Mouse (Mus musculus) brain, embryonic 14.5 days (tissue): ENCODE measurements around the gene Xlr5c. TPM values are rescaled to one million over a fixed set of nuclear protein-coding genes. Genes with fewer than 3 reads are reported as not detected.
"Not testable (repeated sequence)": the region's sequence is repeated elsewhere in the genome, so short reads cannot be mapped to it uniquely, and the experiment has no call there.

ENCODE experiments used
- DNase-seq: peaks from one replicate; pipeline ENCODE4 v3.0.0-alpha.2; 2011; ENCODE audit warnings: low read depth
- CTCF ChIP-seq: fragments of 200-500 bp; IDR thresholded peaks from 2 replicates; pipeline ENCODE4 v1.5.1; 2012; ENCODE audit warnings: inconsistent platforms, mild to moderate bottlenecking, moderate library complexity, borderline replicate concordance; ENCODE audit not compliant: insufficient read depth, insufficient read length; ENCODE audit errors: extremely low read depth
- POLR2A ChIP-seq: fragments of 200-500 bp; IDR thresholded peaks from 2 replicates; pipeline ENCODE4 v1.6.1; 2012; ENCODE audit warnings: mild to moderate bottlenecking, inconsistent platforms, borderline replicate concordance; ENCODE audit not compliant: poor library complexity, insufficient read depth, insufficient read length, severe bottlenecking; ENCODE audit errors: extremely low read depth
- polyA plus RNA-seq: library from polyadenylated mRNA; depleted of rRNA; stranded (reverse); fragments of >200 nt; gene quantifications from 2 replicates; pipeline ENCODE4 v1.2.3, GENCODE M21; 2012; rRNA removed

The Xlr5c gene
- not detected in 2 replicates for polyA plus RNA-seq

- not testable (repeated sequence) for DNase-seq
Measured at GRCm38 (mm10) chrX:73292876-73293275, at the start of gene Xlr5c, which contains the start of gene Xlr5a. Gene Xlr5c, minus strand, starts transcription at chrX:73292976. Gene Xlr5a, minus strand, starts transcription at chrX:73292976.

DNA sequence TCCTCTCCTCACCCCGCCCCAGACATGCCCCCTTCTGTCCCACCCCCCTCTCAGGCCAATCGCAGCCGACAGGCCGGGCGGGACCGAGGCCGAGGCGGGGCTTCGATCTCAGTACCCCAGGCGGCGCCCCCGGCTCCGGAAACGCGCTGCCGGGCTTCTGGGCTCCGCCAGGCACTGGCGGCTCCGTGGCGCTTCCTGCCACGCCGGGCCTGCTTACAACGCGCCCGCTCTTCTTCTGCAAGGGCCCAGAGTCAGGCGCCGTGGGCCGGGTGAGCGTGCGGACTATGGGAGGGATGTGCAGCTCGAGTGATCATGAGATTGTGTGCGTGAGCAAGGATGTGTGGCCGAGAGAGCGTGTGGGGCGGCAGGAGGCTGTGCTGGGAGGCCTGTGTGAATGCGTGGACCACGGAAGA, 49.7 kb upstream of the Xlr5c start, which contains the start of gene Zfp275:
Gene Zfp275 (plus strand): TSS at position 139 of the 413 bp plus-strand sequence.
- TF ChIP-seq CTCF (no peak), POLR2A (peak; percentile 67)
- peak; percentile 89 for DNase-seq

DNA sequence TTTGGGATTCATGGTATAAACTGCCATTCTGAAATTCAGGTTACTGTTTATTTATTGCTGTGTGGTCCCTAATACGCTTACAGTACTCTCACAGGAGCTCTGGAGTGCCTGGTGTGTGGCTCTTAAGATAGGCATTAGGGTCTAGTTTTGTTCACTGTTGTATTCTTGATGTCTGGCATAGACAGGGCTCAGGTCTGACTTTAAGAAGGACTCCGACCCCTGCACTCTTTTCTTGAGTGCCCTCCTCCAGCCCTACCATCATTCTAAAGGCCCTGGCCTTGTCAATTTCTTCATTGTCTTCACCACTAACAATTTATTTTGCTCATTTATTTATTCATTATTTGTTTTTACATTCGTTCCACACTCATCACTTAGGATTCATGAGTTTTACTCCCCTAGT, 49.3 kb upstream of the Xlr5c start:
- TF ChIP-seq POLR2A (no peak), CTCF (no peak)
- DNase-seq = no peak

DNA sequence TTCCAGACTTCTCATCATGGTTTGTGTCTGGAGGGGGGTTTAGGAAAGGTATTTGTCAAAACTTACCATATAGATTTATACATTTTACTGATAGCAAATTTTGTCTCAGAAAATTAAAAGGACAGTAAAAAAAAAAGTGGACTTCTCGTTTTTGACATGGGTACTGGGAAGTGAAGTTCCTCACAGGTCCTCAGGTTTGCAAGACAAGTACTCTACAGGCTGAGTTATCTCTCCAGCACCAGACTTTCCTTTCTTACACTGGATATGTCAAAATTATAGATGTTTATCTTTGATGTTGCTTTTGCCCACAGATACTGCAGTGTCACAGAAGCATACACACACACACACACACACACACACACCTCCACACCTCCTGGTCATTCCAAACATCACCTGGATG, 48.7 kb upstream of the Xlr5c start:
- no peak for DNase-seq
- no peak for TF ChIP-seq CTCF
- no peak for TF ChIP-seq POLR2A

DNA sequence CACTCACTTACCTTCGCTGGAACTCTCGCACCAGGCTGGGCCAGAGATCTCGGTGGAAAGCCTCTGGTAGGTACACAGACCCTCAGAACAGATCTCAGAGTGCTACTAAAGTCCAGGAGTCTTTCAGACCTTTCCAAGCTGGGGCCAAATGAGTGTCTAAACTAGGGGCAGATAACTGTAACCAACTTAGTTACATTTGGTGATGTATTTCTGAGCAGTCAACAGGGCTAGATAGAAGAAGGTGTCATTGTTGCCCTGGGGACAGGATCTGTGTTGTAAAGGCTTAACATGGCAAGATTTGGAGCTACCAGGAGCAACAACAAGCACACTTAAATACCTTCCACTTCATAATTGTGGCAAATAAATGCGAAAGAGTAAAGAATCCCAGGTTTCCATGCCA, 44.0 kb upstream of the Xlr5c start, which contains the start of gene Gm45015:
Gene Gm45015 (minus strand): TSS at position 101 of the 400 bp plus-strand sequence.
- TF ChIP-seq CTCF (no peak), POLR2A (no peak)
- DNase-seq = no peak

GRCm38 (mm10) chrX:73333548-73333947, 40.8 kb upstream of the Xlr5c start:
- peak; percentile 13 for DNase-seq
- TF ChIP-seq CTCF (no peak), POLR2A (no peak)

GRCm38 (mm10) chrX:73327215-73327614, 34.4 kb upstream of the Xlr5c start:
- TF ChIP-seq CTCF = no peak
- TF ChIP-seq POLR2A = no peak
- DNase-seq = no peak

- no peak for TF ChIP-seq CTCF
- no peak for TF ChIP-seq POLR2A
- no peak for DNase-seq
Measured at GRCm38 (mm10) chrX:73321029-73321428, 28.3 kb upstream of the Xlr5c start.

- TF ChIP-seq POLR2A = no peak
- 0 out of 2 replicates have a peak, but pooled peaks have one; percentile 5 for TF ChIP-seq CTCF
- DNase-seq = peak; percentile 51
Measured at GRCm38 (mm10) chrX:73312522-73312921, 19.7 kb upstream of the Xlr5c start.

DNA sequence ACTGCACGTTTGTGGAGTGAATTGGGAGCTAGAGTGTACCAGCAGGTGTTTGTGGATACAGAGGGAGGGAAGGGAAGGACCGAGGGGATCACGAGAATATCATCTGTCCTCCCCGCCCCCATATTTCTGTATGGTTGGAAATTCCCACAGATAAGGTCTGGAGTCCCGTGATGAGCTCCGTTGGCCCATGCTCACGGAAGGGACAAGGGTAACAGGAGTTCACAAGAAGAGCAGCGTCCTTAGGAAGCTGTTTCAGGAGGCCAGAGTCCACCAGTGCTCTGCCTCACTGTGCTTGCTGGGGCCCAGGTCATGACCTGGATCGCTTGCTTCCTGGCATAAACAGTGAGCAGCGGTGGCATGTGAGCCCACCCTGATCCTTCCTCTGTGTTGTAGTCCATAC, 3.0 kb upstream of the Xlr5c start:
- not testable (repeated sequence) for DNase-seq

DNA sequence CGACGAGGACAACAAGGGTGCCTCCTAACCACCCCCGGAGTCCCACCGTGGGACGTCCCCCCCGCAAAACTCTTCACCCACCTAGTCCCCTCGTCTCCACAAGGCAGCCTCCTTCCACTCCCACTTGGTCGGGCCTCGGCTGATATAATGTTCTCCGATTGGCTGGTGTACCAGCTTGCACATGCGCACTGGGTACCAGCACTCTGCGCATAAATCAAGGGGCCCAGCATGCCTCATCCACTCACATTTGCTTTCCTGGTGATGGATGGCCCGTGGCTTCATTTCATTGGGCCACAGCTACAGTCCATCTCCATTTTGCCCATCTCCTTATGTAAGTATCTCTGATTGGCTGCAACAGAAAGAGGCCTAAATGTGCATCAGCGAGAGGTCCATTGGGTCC, 27.5 kb downstream of the Xlr5c start, which contains the start of gene Xlr3c:
Gene Xlr3c (minus strand): TSS at position 121 of the 400 bp plus-strand sequence.
- DNase-seq = not testable (repeated sequence)

GRCm38 (mm10) chrX:73262428-73262827, 30.3 kb downstream of the Xlr5c start:
- DNase-seq = not testable (repeated sequence)

DNA sequence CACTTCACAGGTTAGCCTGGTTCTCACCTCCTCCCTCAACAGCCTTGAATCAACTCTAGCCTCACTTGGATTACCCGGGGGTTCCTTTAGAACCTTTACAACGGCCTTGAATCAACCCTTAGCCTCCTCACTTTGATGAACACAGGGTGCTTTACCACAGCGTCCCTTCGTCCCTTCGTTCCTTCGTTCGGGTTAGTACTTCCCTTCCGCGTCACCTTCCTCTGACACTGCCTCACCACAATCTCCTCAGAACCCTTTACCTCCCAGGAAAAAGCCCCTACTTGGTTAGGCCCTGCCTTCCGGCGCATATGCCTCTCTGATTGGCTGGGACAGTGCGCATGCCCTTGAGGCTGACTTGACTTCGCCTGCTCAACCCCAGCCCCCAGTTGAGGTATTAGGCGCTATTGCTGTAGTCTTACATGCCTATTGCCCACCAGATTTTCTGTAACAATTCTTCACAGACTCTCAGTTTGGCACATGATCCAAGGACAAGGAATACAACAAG, 49.9 kb downstream of the Xlr5c start, which contains the start of gene Xlr4c:
Gene Xlr4c (minus strand): TSS at position 310 of the 505 bp plus-strand sequence.
- not testable (repeated sequence) for DNase-seq

Other genes with a start within 250 kb of the Xlr5c start
- gene Pnma3, start 228.2 kb downstream of the Xlr5c start, polyA plus RNA-seq = 14.5 and 15.1 TPM in 2 replicates
- 0.93 TPM in 1 of 2 replicates, not detected in the other for gene Xlr4a, start 210.5 kb downstream of the Xlr5c start, polyA plus RNA-seq
- gene Xlr3a, start 195.9 kb downstream of the Xlr5c start, polyA plus RNA-seq = 1.7 and 4.0 TPM in 2 replicates
- 0.94 and 1.1 TPM in 2 replicates for gene Gm14685, start 175.9 kb downstream of the Xlr5c start, polyA plus RNA-seq
- not detected in 2 replicates for gene Xlr5b, start 144.2 kb downstream of the Xlr5c start, polyA plus RNA-seq
- 0.26 and 0.71 TPM in 2 replicates for gene DXBay18, start 143.5 kb downstream of the Xlr5c start, polyA plus RNA-seq
- gene Spin2d, start 116.0 kb downstream of the Xlr5c start, polyA plus RNA-seq = not detected in 2 replicates
- gene Xlr3b, start 100.8 kb downstream of the Xlr5c start, polyA plus RNA-seq = 3.7 and 13.7 TPM in 2 replicates
- gene Xlr4b, start 78.6 kb downstream of the Xlr5c start, polyA plus RNA-seq = 0.25 and 0.97 TPM in 2 replicates
- gene F8a, start 64.7 kb downstream of the Xlr5c start, polyA plus RNA-seq = 19.7 and 22.1 TPM in 2 replicates
- 0.25 TPM in 1 of 2 replicates, not detected in the other for gene Xlr4c, start 49.8 kb downstream of the Xlr5c start, polyA plus RNA-seq
- 0.13 TPM in 1 of 2 replicates, not detected in the other for gene Xlr3c, start 27.6 kb downstream of the Xlr5c start, polyA plus RNA-seq
- gene Xlr5a, start within 50 bp of the Xlr5c start, polyA plus RNA-seq = not detected in 2 replicates
- gene Gm45015, start 43.9 kb upstream of the Xlr5c start, polyA plus RNA-seq = not detected in 2 replicates
- 25.9 and 26.6 TPM in 2 replicates for gene Zfp275, start 49.6 kb upstream of the Xlr5c start, polyA plus RNA-seq
- gene Gm18336, start 105.8 kb upstream of the Xlr5c start, polyA plus RNA-seq = 0.13 and 0.27 TPM in 2 replicates
- gene Zfp92, start 118.1 kb upstream of the Xlr5c start, polyA plus RNA-seq = 1.2 and 1.3 TPM in 2 replicates
- gene Trex2, start 142.4 kb upstream of the Xlr5c start, polyA plus RNA-seq = 0.11 and 0.18 TPM in 2 replicates
- 45.6 and 50.0 TPM in 2 replicates for gene Haus7, start 166.1 kb upstream of the Xlr5c start, polyA plus RNA-seq
- 39.3 and 83.1 TPM in 2 replicates for gene Bgn, start 190.6 kb upstream of the Xlr5c start, polyA plus RNA-seq
- 7.9 and 13.7 TPM in 2 replicates for gene Atp2b3, start 210.1 kb upstream of the Xlr5c start, polyA plus RNA-seq